Mouse (Mus musculus) kidney, postnatal 0 days (tissue): ENCODE measurements around the gene Abhd16b. TPM values are rescaled to one million over a fixed set of nuclear protein-coding genes. Genes with fewer than 3 reads are reported as not detected.

Source experiments
- ATAC-seq: fragments of 200-750 bp; cut with Nextera tagmentation; replicated peaks from 2 replicates; pipeline ENCODE4 v1.8.0; 2017; ENCODE audit warnings: low read depth, moderate number of reproducible peaks, moderate TSS enrichment, moderate library complexity; ENCODE audit not compliant: low FRiP score
- DNase-seq: peaks from one replicate; pipeline ENCODE4 v3.0.0-alpha.2; 2016; ENCODE audit warnings: low spot score
- H3K27ac ChIP-seq: fragments of 300-500 bp; sonication (generic); 2 replicates; pipeline ENCODE4 v1.5.1; 2014; ENCODE audit warnings: mild to moderate bottlenecking
- H3K27me3 ChIP-seq: fragments of 300-500 bp; sonication (generic); 2 replicates; pipeline ENCODE4 v1.6.1; 2014; ENCODE audit warnings: low read length, mixed read lengths; ENCODE audit not compliant: insufficient read depth
- H3K36me3 ChIP-seq: fragments of 300-500 bp; sonication (generic); 2 replicates; pipeline ENCODE4 v1.6.1; 2014; ENCODE audit warnings: low read length, mixed read lengths; ENCODE audit not compliant: insufficient read depth
- H3K4me1 ChIP-seq: fragments of 300-500 bp; sonication (generic); replicated peaks from 2 replicates; pipeline ENCODE4 v1.6.1; 2014; ENCODE audit warnings: antibody characterized with exemption, low read length, mixed read lengths; ENCODE audit not compliant: insufficient read depth
- H3K4me2 ChIP-seq: fragments of 300-500 bp; sonication (generic); 2 replicates; pipeline ENCODE4 v1.6.1; 2014; ENCODE audit warnings: mild to moderate bottlenecking, low read length, moderate library complexity, mixed read lengths
- H3K4me3 ChIP-seq: fragments of 300-500 bp; sonication (generic); replicated peaks from 2 replicates; pipeline ENCODE4 v1.5.1; 2014; ENCODE audit warnings: low read depth, low read length
- H3K9ac ChIP-seq: fragments of 300-500 bp; sonication (generic); 2 replicates; pipeline ENCODE4 v1.6.1; 2014; ENCODE audit warnings: low read depth, low read length
- H3K9me3 ChIP-seq: fragments of 300-500 bp; sonication (generic); replicated peaks from 2 replicates; pipeline ENCODE4 v1.6.1; 2016; ENCODE audit warnings: low read length, inconsistent platforms, mixed read lengths
- CTCF ChIP-seq: IDR thresholded peaks from 2 replicates; pipeline ENCODE4 v1.5.1; 2016; ENCODE audit warnings: antibody characterized with exemption, low read depth, mild to moderate bottlenecking, moderate library complexity
- WGBS: fragments of 180-500 bp; shearing (Covaris S2); extraction: QIAGEN DNeasy Blood & Tissue Kit; methylation state at CpG from one replicate; pipeline ENCODE4 v1.1.7; 2014; 5-methylcytosine and 5-hydroxymethylcytosine counted together
- polyA plus RNA-seq: library from polyadenylated mRNA; unstranded; fragments of >200 nt; fragmentation: Nextera tagmentation; extraction: Ambion mirVana; gene quantifications from 2 replicates; pipeline ENCODE4 v1.2.1, GENCODE M21; 2015

The Abhd16b gene
- polyA plus RNA-seq, 1 experiment from 2014 or later, result 0.12 TPM

- under 1% methylated on average over 24 of the region's 83 CpGs for WGBS
- Histone ChIP-seq H3K9me3 (no peaks in the 10 kb centered on the region), H3K9ac (peak within 1 kb of the TSS; percentile 95), H3K4me1 (peaks cover 14% of the 10 kb centered on the region; the same call in 1 of the 2 replicates), H3K4me2 (peak within 1 kb of the TSS; percentile 98), H3K27ac (peak within 1 kb of the TSS; percentile 92), H3K27me3 (no peaks in the 10 kb centered on the region), H3K4me3 (peak within 1 kb of the TSS; percentile 98), H3K36me3 (no peaks in the 10 kb centered on the region)
- TF ChIP-seq CTCF, result no peak
- ATAC-seq (peak; percentile 82), DNase-seq (peak; percentile 87)
Measured at GRCm38 (mm10) chr2:181459153-181459672, 33.8 kb upstream of the Abhd16b start, which contains the start of gene Zbtb46. Gene Zbtb46, minus strand, starts transcription at chr2:181459426.

GRCm38 (mm10) chr2:181459673-181460621 is 33.1 kb upstream of the Abhd16b start:
- peak overlapping the region; percentile 92 for H3K27ac ChIP-seq
- peak overlapping the region; percentile 98 for H3K4me3 ChIP-seq
- peaks cover 14% of the 10 kb centered on the region; the same call in 1 of the 2 replicates for H3K4me1 ChIP-seq
- peak overlapping the region; percentile 95 for H3K9ac ChIP-seq
- no peaks in the 10 kb centered on the region for H3K36me3 ChIP-seq
- no peaks in the 10 kb centered on the region for H3K9me3 ChIP-seq
- H3K4me2 ChIP-seq, result peak overlapping the region; percentile 98
- ATAC-seq, result peak; percentile 78
- whole genome bisulfite sequencing, result under 1% methylated on average over 68 of the region's 71 CpGs
- peak; percentile 35; the same call in 1 of the 2 replicates for TF ChIP-seq CTCF
- no peaks in the 10 kb centered on the region for H3K27me3 ChIP-seq
- peak; percentile 95 for DNase-seq

- DNase-seq (no peak), ATAC-seq (no peak)
- peaks cover 9% of the 10 kb centered on the region; the same call in 1 of the 2 replicates for H3K4me1 ChIP-seq
- no peak for TF ChIP-seq CTCF
- no peaks in the 10 kb centered on the region for H3K9me3 ChIP-seq
- H3K9ac ChIP-seq, result no peak overlapping the region
- no peaks in the 10 kb centered on the region for H3K27me3 ChIP-seq
- H3K4me3 ChIP-seq, result no peak overlapping the region
- WGBS, result 93% methylated on average over 1 of the region's 1 CpGs
- no peaks in the 10 kb centered on the region for H3K36me3 ChIP-seq
- 0 out of 2 replicates have a peak overlapping the region, but pooled peaks have one; percentile 92 for H3K27ac ChIP-seq
- no peak overlapping the region for H3K4me2 ChIP-seq
Measured at GRCm38 (mm10) chr2:181461536-181462100, 31.4 kb upstream of the Abhd16b start.

- TF ChIP-seq CTCF, result no peak
- no peak for DNase-seq
- no peak overlapping the region for H3K9ac ChIP-seq
- no peaks in the 10 kb centered on the region for H3K27me3 ChIP-seq
- peaks cover 3% of the 10 kb centered on the region; the same call in 1 of the 2 replicates for H3K4me1 ChIP-seq
- WGBS, result 84% methylated on average over 1 of the region's 1 CpGs
- H3K9me3 ChIP-seq, result no peaks in the 10 kb centered on the region
- no peak overlapping the region for H3K4me3 ChIP-seq
- H3K4me2 ChIP-seq, result peak overlapping the region; percentile 21; the same call in 1 of the 2 replicates
- ATAC-seq, result no peak
- no peaks in the 10 kb centered on the region for H3K36me3 ChIP-seq
- no peak overlapping the region for H3K27ac ChIP-seq
Measured at GRCm38 (mm10) chr2:181462604-181463003, 30.4 kb upstream of the Abhd16b start.

GRCm38 (mm10) chr2:181463008-181463738 is 29.8 kb upstream of the Abhd16b start:
- ATAC-seq (peak; percentile 63), DNase-seq (peak; percentile 81)
- no peaks in the 10 kb centered on the region for H3K27me3 ChIP-seq
- no peaks in the 10 kb centered on the region for H3K36me3 ChIP-seq
- H3K4me3 ChIP-seq, result no peak overlapping the region
- H3K27ac ChIP-seq, result no peak overlapping the region
- H3K9me3 ChIP-seq, result no peaks in the 10 kb centered on the region
- peak overlapping the region; percentile 21; the same call in 1 of the 2 replicates for H3K4me2 ChIP-seq
- no peak for TF ChIP-seq CTCF
- 39% methylated on average over 7 of the region's 7 CpGs for WGBS
- peaks cover 3% of the 10 kb centered on the region; the same call in 1 of the 2 replicates for H3K4me1 ChIP-seq
- no peak overlapping the region for H3K9ac ChIP-seq
